Mouse (Mus musculus) T-cell, adult 2 months (primary cell): ENCODE measurements around the gene Sec23a.
"Not testable (repeated sequence)": the region's sequence is repeated elsewhere in the genome, so short reads cannot be mapped to it uniquely, and the experiment has no call there.

Source experiments
- DNase-seq: peaks from one replicate; pipeline ENCODE4 v3.0.0; 2022; ENCODE audit warnings: low spot score

Gene Sec23a

DNA sequence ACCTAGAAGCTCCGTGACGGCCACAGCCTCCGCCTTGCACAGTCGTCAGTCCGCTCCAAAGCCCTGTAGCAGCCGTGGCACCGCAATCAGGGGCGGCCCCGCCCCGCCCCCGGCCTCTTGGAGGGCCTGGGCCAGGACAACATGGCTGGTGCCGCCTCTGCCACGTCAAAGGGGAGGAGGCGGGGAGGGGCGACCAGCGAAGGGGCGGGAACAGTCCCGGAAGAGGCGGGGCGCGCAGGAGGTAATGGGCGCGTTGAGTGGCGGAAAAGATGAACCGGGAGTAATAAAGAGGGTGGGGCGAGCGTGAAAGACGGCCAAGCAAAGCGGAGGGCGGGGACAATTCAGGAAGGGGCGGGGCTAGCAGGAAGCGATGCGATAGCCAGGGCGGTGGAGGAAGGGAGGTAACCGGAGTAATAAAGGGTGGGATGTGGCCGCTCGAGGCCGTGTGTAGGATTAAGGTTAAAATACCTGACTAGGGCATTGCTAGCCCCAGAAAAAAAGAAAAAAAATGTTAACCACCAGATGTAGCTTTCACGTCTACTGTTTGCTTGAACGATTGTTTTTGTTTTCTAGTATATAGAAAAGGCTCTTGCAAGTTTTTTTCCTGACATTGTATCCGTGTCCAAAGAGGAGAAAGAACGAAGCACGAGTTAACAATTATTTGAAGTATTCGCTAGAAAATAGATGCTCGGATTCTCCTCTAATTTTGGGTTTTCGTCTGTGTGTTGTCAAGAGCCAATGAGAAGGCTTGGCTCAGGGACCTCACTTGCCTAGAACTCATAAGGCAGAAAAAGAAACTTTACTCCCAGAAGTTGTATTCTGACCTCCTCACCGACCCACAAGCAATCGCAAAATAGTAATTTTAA, at the start of gene Sec23a:
Sec23a (minus strand) TSS at position 174 of the 866 bp plus-strand sequence.
- peak; percentile 99 for DNase-seq

- DNase-seq: peak; percentile 70
These were observed 49.3 kb upstream of the Sec23a start, which contains the start of gene Trappc6b for GRCm38 (mm10) chr12:59060993-59061595. Gene Trappc6b, minus strand, starts transcription at chr12:59061472.

DNA sequence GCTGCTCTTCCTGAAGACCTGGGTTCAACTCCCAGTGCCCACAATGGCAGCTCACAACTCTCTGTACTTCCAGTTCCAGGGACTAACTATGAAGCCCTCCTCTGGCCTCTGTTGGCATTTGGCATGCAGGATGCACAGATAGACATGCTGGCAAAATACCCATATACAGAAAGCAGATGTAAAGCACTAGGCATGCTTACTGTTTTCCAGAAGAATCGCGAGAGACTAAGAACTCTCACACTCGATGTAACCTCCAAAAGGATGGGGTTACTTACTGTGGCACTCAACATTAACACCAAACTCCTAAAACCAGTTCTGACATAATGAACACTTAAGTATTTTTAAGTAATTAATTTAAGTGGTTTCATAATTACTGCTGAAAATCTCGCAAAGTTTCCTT, 48.5 kb upstream of the Sec23a start:
- no peak for DNase-seq

DNA sequence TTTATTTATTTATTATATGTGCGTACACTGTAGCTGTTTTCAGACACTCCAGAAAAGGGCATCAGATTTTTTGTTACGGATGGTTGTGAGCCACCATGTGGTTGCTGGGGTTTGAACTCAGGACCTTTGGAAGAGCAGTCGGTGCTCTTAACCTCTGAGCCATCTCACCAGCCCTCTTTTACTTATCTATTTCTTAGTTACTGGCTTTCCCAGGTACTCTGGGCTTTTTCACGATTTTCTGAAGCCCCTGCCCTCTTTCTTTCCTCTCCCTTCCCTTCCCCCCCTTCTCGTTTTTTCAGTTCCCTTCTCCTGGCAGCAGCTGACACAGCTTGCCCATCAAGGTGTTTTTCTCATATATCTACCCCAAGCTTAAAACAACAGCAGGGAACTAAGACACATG, 46.4 kb upstream of the Sec23a start:
- not testable (repeated sequence) for DNase-seq

GRCm38 (mm10) chr12:59056222-59056621, 44.4 kb upstream of the Sec23a start:
- DNase-seq: no peak

DNA sequence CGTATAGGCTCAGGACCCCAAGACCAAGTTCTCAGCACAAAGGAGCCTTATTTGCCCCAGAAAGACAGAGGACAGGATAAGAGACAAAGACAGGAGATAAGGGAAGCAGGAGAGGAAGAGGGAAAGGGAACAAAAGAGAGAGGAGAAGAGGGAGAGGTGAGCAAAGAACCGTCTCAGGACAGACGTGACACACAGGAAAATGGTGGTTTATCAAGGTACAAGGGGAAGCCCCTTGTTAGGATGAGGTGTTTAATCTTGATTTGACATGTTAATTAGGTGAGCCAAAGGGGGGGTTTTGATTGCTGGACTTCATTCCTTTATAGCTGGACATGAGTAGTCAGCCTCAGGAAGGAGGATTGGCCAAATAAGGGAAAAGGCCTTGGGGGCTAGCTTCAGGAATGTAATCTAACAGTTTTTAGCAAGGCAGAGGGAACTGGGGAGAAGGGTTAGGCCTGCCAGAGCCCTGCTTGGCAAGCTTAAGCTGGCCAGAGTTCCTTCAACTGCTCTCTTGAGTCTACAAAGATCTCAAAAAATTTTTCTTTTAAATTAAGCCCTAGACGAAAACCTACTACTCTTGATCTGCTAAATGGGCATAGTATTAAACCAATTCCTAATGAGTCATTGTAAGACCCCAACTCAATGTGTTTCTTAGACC, 43.5 kb upstream of the Sec23a start:
- no peak for DNase-seq

GRCm38 (mm10) chr12:59053976-59054375, 42.2 kb upstream of the Sec23a start:
- DNase-seq: no peak

- DNase-seq: no peak
These were observed 41.3 kb upstream of the Sec23a start for GRCm38 (mm10) chr12:59053166-59053565.

DNA sequence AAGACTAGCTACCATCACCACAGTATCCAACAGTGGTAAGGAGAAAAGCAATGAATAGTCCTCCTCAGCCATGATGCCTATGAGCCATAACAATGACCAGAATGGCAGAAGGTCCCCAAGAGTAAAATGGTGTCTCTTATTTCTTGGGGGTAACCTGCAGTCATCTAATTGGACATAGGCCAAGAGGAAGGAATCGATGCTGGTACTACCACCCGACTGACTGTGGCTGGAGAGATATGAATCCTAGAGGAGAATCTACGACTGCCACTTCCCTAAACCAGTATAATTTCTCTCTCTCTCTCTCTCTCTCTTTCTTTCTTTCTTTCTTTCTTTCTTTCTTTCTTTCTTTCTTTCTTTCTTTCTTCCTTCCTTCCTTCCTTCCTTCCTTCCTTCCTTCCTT, 40.7 kb upstream of the Sec23a start:
- no peak for DNase-seq

DNA sequence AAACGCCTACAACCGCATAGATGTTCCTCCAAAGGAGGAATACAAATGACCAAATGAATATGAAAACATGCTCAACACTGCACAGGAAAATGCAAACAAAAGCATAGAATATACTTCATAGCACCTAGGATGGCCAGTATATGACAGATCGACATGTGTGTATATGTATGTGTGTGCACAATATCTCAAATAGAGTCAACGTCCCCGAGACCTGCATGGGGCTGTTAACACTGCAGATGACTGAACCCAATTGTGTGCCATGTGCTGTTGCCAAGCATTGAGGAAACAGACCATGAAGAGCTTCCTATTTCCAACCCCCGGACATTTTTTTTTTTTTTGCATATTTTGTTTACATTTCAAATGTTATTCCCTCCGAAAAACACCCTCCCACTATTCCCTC, 29.0 kb upstream of the Sec23a start:
- DNase-seq: no peak

DNA sequence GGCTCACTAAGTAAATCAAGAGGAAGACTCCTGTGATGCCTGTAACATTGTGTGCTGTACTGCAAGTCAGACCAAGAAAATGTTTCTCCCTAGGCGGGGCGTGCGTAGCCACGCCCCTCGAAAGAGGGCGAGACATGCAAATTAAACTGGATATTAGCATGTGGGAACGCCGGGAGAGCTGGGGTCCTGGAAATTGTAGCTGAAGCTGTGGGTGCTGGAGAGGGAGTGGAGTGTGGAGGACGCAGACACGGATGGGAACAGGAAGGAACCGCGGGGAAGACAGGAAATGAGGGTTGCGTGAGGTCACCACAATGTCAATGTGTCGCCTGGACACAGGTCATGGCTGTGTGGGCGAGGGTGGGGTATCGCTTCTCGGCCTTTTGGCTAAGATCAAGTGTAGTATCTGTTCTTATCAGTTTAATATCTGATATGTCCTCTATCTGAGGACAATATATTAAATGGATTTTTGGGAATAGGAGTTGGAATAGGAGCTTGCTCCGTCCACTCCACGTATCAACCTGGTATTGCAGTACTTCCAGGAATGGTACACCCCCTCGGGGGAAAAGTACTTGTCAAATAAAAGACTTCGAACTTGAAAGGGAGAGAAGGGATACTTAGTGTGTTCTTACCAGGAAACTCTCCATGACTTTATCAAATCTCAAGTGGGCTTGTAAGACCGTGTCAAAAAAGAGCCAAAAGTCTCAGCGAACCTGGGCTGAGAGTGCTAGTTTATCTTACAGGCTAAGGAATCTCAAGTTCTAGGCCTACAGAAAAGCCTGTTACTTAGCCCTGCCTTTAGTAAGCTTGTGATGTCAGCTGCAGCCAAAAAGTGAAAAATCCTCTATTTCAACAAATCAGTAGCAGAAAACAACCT, 28.4 kb upstream of the Sec23a start:
- DNase-seq: no peak

DNA sequence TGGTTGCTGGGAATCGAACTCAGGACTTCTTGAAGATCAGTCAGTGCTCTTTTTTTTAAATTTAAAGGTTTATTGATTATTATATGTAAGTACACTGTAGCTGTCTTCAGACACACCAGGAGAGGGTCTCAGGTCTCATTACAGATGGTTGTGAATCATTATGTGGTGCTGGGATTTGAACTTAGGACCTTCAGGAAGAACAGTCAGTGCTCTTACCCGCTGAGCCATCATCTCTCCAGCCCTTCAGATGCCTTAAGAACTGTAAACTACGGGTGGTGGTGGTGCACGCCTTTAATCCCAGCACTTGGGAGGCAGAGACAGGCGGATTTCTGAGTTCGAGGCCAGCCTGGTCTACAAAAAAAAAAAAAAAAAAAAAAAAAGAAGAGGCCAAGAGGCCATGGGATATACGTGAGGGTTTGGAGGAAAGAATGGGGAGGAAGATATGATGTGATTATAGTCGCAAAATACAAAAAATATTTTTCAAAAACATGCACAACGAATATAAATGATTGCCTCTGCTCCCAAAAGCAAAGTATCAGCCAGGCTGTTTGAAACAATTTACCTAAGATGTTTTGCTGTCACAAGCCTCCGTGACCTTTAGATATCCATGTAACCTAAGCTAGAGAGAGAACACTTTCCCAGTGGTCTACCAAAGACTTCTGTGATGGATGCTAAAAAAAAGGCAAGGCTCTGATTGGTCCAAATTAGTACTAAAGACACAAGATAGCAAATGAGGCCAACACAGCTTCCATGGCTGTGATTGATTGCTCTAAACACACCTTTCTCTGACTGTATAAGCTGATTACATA, 27.5 kb upstream of the Sec23a start:
- DNase-seq: no peak

- no peak for DNase-seq
These were observed 20.3 kb upstream of the Sec23a start for GRCm38 (mm10) chr12:59032101-59032500.

DNA sequence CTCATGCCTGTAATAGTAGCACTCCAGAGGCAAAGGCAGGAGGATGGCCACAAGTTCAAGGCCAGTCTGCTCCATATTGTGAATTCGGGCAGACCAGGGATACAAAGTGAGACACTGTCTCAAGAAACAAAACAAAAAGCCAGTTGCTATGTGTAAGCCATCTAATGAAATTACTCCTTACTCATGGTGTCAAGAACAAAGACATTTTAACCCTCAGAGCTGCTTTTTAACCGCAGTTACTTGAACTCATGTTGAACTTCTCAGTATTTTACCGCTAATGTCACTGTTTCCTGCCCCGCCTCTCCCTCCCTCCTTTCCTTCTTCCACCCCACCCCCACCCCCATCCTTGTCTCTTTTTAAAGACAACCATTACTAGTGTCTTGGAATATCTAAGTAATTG, 9.5 kb upstream of the Sec23a start:
- peak; percentile 24 for DNase-seq

- no peak for DNase-seq
These were observed 8.1 kb upstream of the Sec23a start for GRCm38 (mm10) chr12:59019891-59020290.

DNA sequence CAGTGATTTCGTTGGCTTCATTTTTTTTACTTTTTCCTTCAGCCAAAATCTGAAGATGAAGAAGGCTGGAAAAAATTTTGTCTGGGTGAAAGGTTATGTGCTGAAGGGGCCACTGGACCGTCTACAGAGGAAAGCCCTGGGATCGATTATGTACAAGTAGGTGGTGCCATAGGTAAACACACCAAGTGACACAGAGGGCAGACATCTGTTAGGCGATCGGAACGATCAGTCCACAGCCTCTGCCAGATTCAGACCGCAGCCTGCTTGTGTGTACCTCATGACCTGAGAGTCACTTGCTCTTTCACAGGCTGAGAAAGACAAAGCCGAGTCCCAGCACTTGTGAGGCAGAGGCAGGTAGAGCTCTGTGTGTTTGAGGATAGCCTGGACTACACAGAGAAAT, 6.2 kb upstream of the Sec23a start:
- DNase-seq: no peak

- peak; percentile 90 for DNase-seq
These were observed 1.4 kb upstream of the Sec23a start, which contains the start of gene Gemin2 for GRCm38 (mm10) chr12:59013234-59013633. Gene Gemin2, plus strand, starts transcription at chr12:59013393.

DNA sequence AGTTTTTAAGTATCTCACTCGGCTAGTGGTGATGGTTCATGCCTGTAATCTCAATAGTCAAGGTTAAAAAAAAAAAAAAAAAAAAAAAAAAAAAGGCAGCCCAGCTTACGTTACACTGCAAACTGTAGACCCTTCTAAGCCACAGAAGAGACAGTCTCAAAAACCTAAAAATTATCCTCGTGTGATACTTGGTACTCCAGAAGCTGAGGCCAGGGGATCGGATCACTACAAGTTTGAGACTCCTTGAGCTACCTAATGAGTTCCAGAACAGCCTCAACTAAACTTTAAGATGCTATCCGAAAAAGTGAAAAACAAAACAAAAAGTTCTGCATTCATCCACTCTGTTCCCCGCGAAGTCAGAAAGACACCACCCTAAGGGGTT, 884 bp upstream of the Sec23a start:
- DNase-seq: no peak

- DNase-seq: no peak
These were observed 458 bp downstream of the Sec23a start for GRCm38 (mm10) chr12:59011275-59011843.

DNA sequence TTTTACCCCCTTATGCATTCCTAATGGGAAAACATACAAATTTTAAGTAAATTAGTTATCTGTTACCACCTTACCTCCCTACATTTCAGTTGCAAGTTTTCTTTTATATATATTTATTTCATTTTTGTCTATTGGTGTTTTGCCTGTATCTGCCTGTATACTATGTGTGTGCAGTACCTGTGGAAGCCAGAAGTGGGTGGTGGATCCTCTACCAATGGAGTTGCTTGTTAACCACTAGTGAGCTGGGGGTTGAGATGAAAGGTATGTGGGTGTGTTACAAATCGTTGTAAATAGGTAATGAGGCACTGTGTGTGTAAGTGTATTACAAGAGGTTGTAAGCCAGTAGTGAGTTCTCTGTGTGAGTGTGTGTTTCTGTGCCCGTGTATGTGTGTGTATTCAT, 1.3 kb downstream of the Sec23a start:
- DNase-seq: peak; percentile 53

- no peak for DNase-seq
These were observed 26.1 kb downstream of the Sec23a start for GRCm38 (mm10) chr12:58985766-58986165.
